In genomic region chr10:63128256-63128655, GRCm38 (mm10) we compare ENCODE assay signal across 11 mouse cellular contexts. TPM values are rescaled to one million over a fixed set of nuclear protein-coding genes. Genes with fewer than 3 reads are reported as not detected.
DNase-seq lines count a peak whose midpoint lies in the region; ATAC-seq and TF ChIP-seq lines count a peak whose summit lies in the region.
"Had no signal": no experiment of that assay in that cellular context is flagged by ENCODE, and none has a peak within 500 bp of the region (broad histone marks: within the 10 kb centered on the region; RNA-seq: fewer than 3 reads in every experiment).

No protein-coding gene starts in this region.

- no peak overlapping the region for H3K27ac ChIP-seq in forebrain, embryonic 14.5 days (ENCODE audit: low read depth, low read length)
- H3K27ac ChIP-seq in forebrain, embryonic 12.5 days = no peak overlapping the region
- peak overlapping the region; percentile 65; the same call in 1 of the 2 replicates for H3K27ac ChIP-seq in cortical plate, adult 2 months (ENCODE audit: insufficient read depth, low read length)
- H3K27ac ChIP-seq in intestine, embryonic 15.5 days = no peak overlapping the region
- H3K27ac ChIP-seq: embryonic facial prominence, embryonic 13.5 days had no signal

- H3K4me3 ChIP-seq in forebrain, embryonic 14.5 days (ENCODE audit: low read depth, low read length) = no peak overlapping the region
- no peak overlapping the region for H3K4me3 ChIP-seq in forebrain, embryonic 12.5 days (replicated peaks)
- H3K4me3 ChIP-seq in cortical plate, adult 2 months (ENCODE audit: insufficient read depth, low read length) = no peak overlapping the region
- H3K4me3 ChIP-seq in intestine, embryonic 15.5 days (replicated peaks) = no peak overlapping the region
- H3K4me3 ChIP-seq: embryonic facial prominence, embryonic 13.5 days had no signal

- ATAC-seq in forebrain, embryonic 14.5 days = no peak
- no peak for ATAC-seq in forebrain, embryonic 12.5 days (ENCODE audit: low FRiP score)
- ATAC-seq in intestine, embryonic 15.5 days = no peak
- no peak for ATAC-seq in cerebellum, adult (ENCODE audit: insufficient number of reproducible peaks, low FRiP score, low TSS enrichment)
- ATAC-seq: CD4-positive, CD25-positive, alpha-beta regulatory T cell, adult 4 months; hindbrain, embryonic 16.5 days had no signal

- H3K9me3 ChIP-seq in forebrain, embryonic 14.5 days (replicated peaks; ENCODE audit: control insufficient read depth, low read length) = no peaks in the 10 kb centered on the region
- H3K9me3 ChIP-seq in forebrain, embryonic 12.5 days = no peaks in the 10 kb centered on the region
- H3K9me3 ChIP-seq in intestine, embryonic 15.5 days = no peaks in the 10 kb centered on the region
- H3K9me3 ChIP-seq: embryonic facial prominence, embryonic 13.5 days had no signal

- intact Hi-C loops in heart, postnatal 10 days (cut with DNase I) = no loop called here

- no peaks in the 10 kb centered on the region for H3K27me3 ChIP-seq in forebrain, embryonic 14.5 days (replicated peaks; ENCODE audit: control insufficient read depth, insufficient read depth, low read length)
- no peaks in the 10 kb centered on the region for H3K27me3 ChIP-seq in forebrain, embryonic 12.5 days
- H3K27me3 ChIP-seq in intestine, embryonic 15.5 days (replicated peaks) = no peaks in the 10 kb centered on the region
- H3K27me3 ChIP-seq: embryonic facial prominence, embryonic 13.5 days had no signal

- no peaks in the 10 kb centered on the region for H3K4me1 ChIP-seq in forebrain, embryonic 14.5 days (ENCODE audit: control insufficient read depth, insufficient read depth, low read length)
- no peaks in the 10 kb centered on the region for H3K4me1 ChIP-seq in forebrain, embryonic 12.5 days
- H3K4me1 ChIP-seq in cortical plate, adult 2 months (ENCODE audit: control insufficient read depth, insufficient read depth, low read length) = no peaks in the 10 kb centered on the region
- no peaks in the 10 kb centered on the region for H3K4me1 ChIP-seq in intestine, embryonic 15.5 days (replicated peaks)
- H3K4me1 ChIP-seq: embryonic facial prominence, embryonic 13.5 days had no signal

- peak; percentile 8 for DNase-seq in forebrain, embryonic 14.5 days (ENCODE audit: low spot score)
- DNase-seq in 3134 (ENCODE audit: extremely low read depth, insufficient read length, low spot score) = peak; percentile 70
- peak; percentile 74 to 81 for DNase-seq in heart, postnatal 10 days
- no peak for DNase-seq in kidney, postnatal 36 days

- 62% methylated on average over 7 of the region's 7 CpGs for WGBS in forebrain, embryonic 14.5 days
- 73% methylated on average over 7 of the region's 7 CpGs for WGBS in forebrain, embryonic 12.5 days
- WGBS in intestine, embryonic 15.5 days = 73% methylated on average over 7 of the region's 7 CpGs

- TF ChIP-seq POLR2A in cortical plate, adult 2 months (IDR thresholded peaks at IDR 0.05; ENCODE audit: extremely low read depth, insufficient read depth, low read length) = no peak

- H3K4me2 ChIP-seq in forebrain, embryonic 14.5 days (ENCODE audit: low read length) = no peak overlapping the region
- no peak overlapping the region for H3K4me2 ChIP-seq in forebrain, embryonic 12.5 days
- H3K4me2 ChIP-seq in intestine, embryonic 15.5 days (replicated peaks) = no peak overlapping the region
- H3K4me2 ChIP-seq: embryonic facial prominence, embryonic 13.5 days had no signal

- no peak overlapping the region for H3K9ac ChIP-seq in forebrain, embryonic 14.5 days (ENCODE audit: low read length)
- H3K9ac ChIP-seq in forebrain, embryonic 12.5 days = no peak overlapping the region
- H3K9ac ChIP-seq in intestine, embryonic 15.5 days = no peak overlapping the region
- H3K9ac ChIP-seq: embryonic facial prominence, embryonic 13.5 days had no signal

- H3K36me3 ChIP-seq in forebrain, embryonic 14.5 days (ENCODE audit: control insufficient read depth, insufficient read depth, low read length) = no peaks in the 10 kb centered on the region
- H3K36me3 ChIP-seq in forebrain, embryonic 12.5 days (replicated peaks) = no peaks in the 10 kb centered on the region
- H3K36me3 ChIP-seq in intestine, embryonic 15.5 days = no peaks in the 10 kb centered on the region
- H3K36me3 ChIP-seq: embryonic facial prominence, embryonic 13.5 days had no signal

- TF ChIP-seq CTCF in cortical plate, adult 2 months (IDR thresholded peaks at IDR 0.05; ENCODE audit: extremely low read depth, insufficient read depth, low read length) = no peak

RNA-seq across cellular contexts. Expression of gene Atoh7, which starts 28.8 kb away (rescaled TPM):
- polyA plus RNA-seq in forebrain, embryonic 14.5 days (2014; fragmentation: Nextera tagmentation; extraction: Ambion mirVana) = 0.22 and 0.97 TPM in 2 replicates
- polyA plus RNA-seq in forebrain, embryonic 12.5 days (2016; fragmentation: Nextera tagmentation; extraction: Ambion mirVana) = 0.47 and 0.79 TPM in 2 replicates
- polyA plus RNA-seq in cortical plate, adult 2 months (2012; rRNA removed) = 2.8 and 3.7 TPM in 2 replicates
- not detected for total RNA-seq in heart, postnatal 10 days (2021)
- 0.16 TPM in 1 of 2 replicates, not detected in the other for polyA plus RNA-seq in intestine, embryonic 15.5 days (2015; fragmentation: Nextera tagmentation; extraction: Ambion mirVana)
- polyA plus RNA-seq: CD4-positive, CD25-positive, alpha-beta regulatory T cell, adult 4 months; embryonic facial prominence, embryonic 13.5 days had no signal

Comparison
In these comparisons a context has a peak if more than half of its experiments do, and no peak if none do; other contexts are left out.
1. DNase-seq: peak in forebrain, embryonic 14.5 days (single experiment), 3134 (single experiment) and heart, postnatal 10 days (2 of 2); none in kidney, postnatal 36 days (0 of 2).